Mouse (Mus musculus): ENCODE results near the gene Mef2a. TPM values are rescaled to one million over a fixed set of nuclear protein-coding genes. Genes with fewer than 3 reads are reported as not detected.

Mef2a gene
- total RNA-seq, 1 experiment, result 14.3 TPM

DNA sequence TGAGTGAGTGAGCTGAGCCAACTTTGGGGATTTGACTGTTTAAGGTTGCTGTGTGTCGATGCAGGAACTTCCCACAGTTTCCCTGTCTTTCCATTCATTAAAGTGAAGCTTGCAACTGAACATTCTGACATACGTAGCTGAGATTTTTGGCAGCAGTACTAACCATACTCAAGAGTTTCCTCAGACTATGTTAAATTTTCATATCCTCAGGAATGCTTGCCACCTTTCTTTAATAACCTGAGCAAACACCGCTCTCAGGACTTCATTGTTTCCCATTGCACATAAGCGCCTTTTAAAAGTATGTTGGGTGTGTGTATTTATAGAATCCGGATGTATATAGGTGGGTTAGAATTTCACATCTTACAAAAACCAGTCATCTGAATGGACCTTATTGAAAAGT, 45.5 kb upstream of the Mef2a start:
- Histone ChIP-seq H3K4me3 (ENCODE audit: insufficient read depth in 1 of 2, low read depth in 1 of 2, low read length in 2 of 2, poor library complexity in 1 of 2, severe bottlenecking in 1 of 2) (no peak overlapping the region), H3K4me1 (ENCODE audit: control insufficient read depth in 2 of 2, insufficient read depth in 2 of 2, low read length in 2 of 2, poor library complexity in 1 of 2) (no peaks in the 10 kb centered on the region), H3K27ac (ENCODE audit: insufficient read depth, low read depth, low read length, poor library complexity, severe bottlenecking) (no peak overlapping the region), H3K36me3 (ENCODE audit: control insufficient read depth, insufficient read depth, low read length, poor library complexity, severe bottlenecking) (no peaks in the 10 kb centered on the region), H3K9me3 (ENCODE audit: control insufficient read depth, insufficient read depth, low read depth, low read length) (no peaks in the 10 kb centered on the region), H3K9ac (ENCODE audit: insufficient read depth, low read depth, low read length, poor library complexity, severe bottlenecking) (no peak overlapping the region)
- no peak for TF ChIP-seq ZC3H11A (IDR thresholded peaks at IDR 0.05; ENCODE audit: borderline replicate concordance, low read depth, low read length)
- no peak for TF ChIP-seq MAFK (IDR thresholded peaks at IDR 0.05; ENCODE audit: insufficient read depth, low read depth, low read length)
- no peak for TF ChIP-seq CHD2 (IDR thresholded peaks at IDR 0.05; ENCODE audit: low read depth, low read length)
- no peak for TF ChIP-seq ZNF384 (IDR thresholded peaks at IDR 0.05; ENCODE audit: low read depth, low read length)
- TF ChIP-seq HCFC1 (IDR thresholded peaks at IDR 0.05; ENCODE audit: borderline replicate concordance, insufficient read depth, low read length), result no peak
- in situ Hi-C loops (cut with MboI; ENCODE audit: low sequenced_read_pairs in 2 of 2, unreplicated experiment in 2 of 2), result no loop called here
- no peak for DNase-seq (ENCODE audit: low read depth, low spot score)

DNA sequence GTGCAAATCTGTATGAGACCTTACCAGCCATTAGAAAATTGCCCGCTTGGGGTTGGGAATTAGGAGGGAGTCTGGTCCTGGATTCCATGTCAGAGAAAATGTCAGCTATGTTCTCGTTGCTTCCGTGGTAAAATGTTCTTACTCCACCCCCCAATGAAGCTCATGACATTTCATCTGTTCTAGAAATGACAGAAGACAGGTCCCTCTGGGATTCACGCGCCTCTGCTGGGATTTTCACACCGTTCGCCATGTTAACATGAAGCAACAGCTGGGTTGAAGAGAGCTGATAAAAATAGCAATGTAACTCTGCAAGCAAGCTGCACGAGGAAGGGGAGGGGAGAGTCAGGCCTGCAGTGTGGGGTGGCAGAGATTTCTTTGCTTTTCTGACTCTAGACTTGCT, 42.1 kb upstream of the Mef2a start:
- Histone ChIP-seq H3K4me1 (ENCODE audit: control insufficient read depth in 2 of 2, insufficient read depth in 2 of 2, low read length in 2 of 2, poor library complexity in 1 of 2) (no peaks in the 10 kb centered on the region), H3K27ac (ENCODE audit: insufficient read depth, low read depth, low read length, poor library complexity, severe bottlenecking) (no peak overlapping the region), H3K36me3 (ENCODE audit: control insufficient read depth, insufficient read depth, low read length, poor library complexity, severe bottlenecking) (no peaks in the 10 kb centered on the region), H3K9me3 (ENCODE audit: control insufficient read depth, insufficient read depth, low read depth, low read length) (no peaks in the 10 kb centered on the region), H3K4me3 (ENCODE audit: insufficient read depth in 1 of 2, low read depth in 1 of 2, low read length in 2 of 2, poor library complexity in 1 of 2, severe bottlenecking in 1 of 2) (no peak overlapping the region), H3K9ac (ENCODE audit: insufficient read depth, low read depth, low read length, poor library complexity, severe bottlenecking) (no peak overlapping the region)
- DNase-seq (ENCODE audit: low read depth, low spot score), result no peak
- TF ChIP-seq MAFK (IDR thresholded peaks at IDR 0.05; ENCODE audit: insufficient read depth, low read depth, low read length) (no peak), ZNF384 (IDR thresholded peaks at IDR 0.05; ENCODE audit: low read depth, low read length) (no peak), ZC3H11A (IDR thresholded peaks at IDR 0.05; ENCODE audit: borderline replicate concordance, low read depth, low read length) (no peak), CHD2 (IDR thresholded peaks at IDR 0.05; ENCODE audit: low read depth, low read length) (no peak), HCFC1 (IDR thresholded peaks at IDR 0.05; ENCODE audit: borderline replicate concordance, insufficient read depth, low read length) (no peak)
- in situ Hi-C loops (cut with MboI; ENCODE audit: low sequenced_read_pairs in 2 of 2, unreplicated experiment in 2 of 2), result no loop called here

GRCm38 (mm10) chr7:67412686-67413085, 40.0 kb upstream of the Mef2a start:
- Histone ChIP-seq H3K4me3 (ENCODE audit: insufficient read depth in 1 of 2, low read depth in 1 of 2, low read length in 2 of 2, poor library complexity in 1 of 2, severe bottlenecking in 1 of 2) (no peak overlapping the region), H3K9ac (ENCODE audit: insufficient read depth, low read depth, low read length, poor library complexity, severe bottlenecking) (no peak overlapping the region), H3K36me3 (ENCODE audit: control insufficient read depth, insufficient read depth, low read length, poor library complexity, severe bottlenecking) (no peaks in the 10 kb centered on the region), H3K9me3 (ENCODE audit: control insufficient read depth, insufficient read depth, low read depth, low read length) (no peaks in the 10 kb centered on the region), H3K4me1 (ENCODE audit: control insufficient read depth in 2 of 2, insufficient read depth in 2 of 2, low read length in 2 of 2, poor library complexity in 1 of 2) (no peaks in the 10 kb centered on the region), H3K27ac (ENCODE audit: insufficient read depth, low read depth, low read length, poor library complexity, severe bottlenecking) (no peak overlapping the region)
- TF ChIP-seq HCFC1 (IDR thresholded peaks at IDR 0.05; ENCODE audit: borderline replicate concordance, insufficient read depth, low read length) (no peak), ZNF384 (IDR thresholded peaks at IDR 0.05; ENCODE audit: low read depth, low read length) (no peak), CHD2 (IDR thresholded peaks at IDR 0.05; ENCODE audit: low read depth, low read length) (no peak), ZC3H11A (IDR thresholded peaks at IDR 0.05; ENCODE audit: borderline replicate concordance, low read depth, low read length) (no peak), MAFK (IDR thresholded peaks at IDR 0.05; ENCODE audit: insufficient read depth, low read depth, low read length) (no peak)
- in situ Hi-C loops (cut with MboI; ENCODE audit: low sequenced_read_pairs in 2 of 2, unreplicated experiment in 2 of 2), result no loop called here
- DNase-seq (ENCODE audit: low read depth, low spot score), result no peak

GRCm38 (mm10) chr7:67407019-67407418, 34.4 kb upstream of the Mef2a start:
- H3K9me3 ChIP-seq (ENCODE audit: control insufficient read depth, insufficient read depth, low read depth, low read length), result no peaks in the 10 kb centered on the region
- TF ChIP-seq CHD2 (IDR thresholded peaks at IDR 0.05; ENCODE audit: low read depth, low read length) (no peak), MAFK (IDR thresholded peaks at IDR 0.05; ENCODE audit: insufficient read depth, low read depth, low read length) (no peak), ZNF384 (IDR thresholded peaks at IDR 0.05; ENCODE audit: low read depth, low read length) (no peak), HCFC1 (IDR thresholded peaks at IDR 0.05; ENCODE audit: borderline replicate concordance, insufficient read depth, low read length) (no peak), ZC3H11A (IDR thresholded peaks at IDR 0.05; ENCODE audit: borderline replicate concordance, low read depth, low read length) (no peak)
- no peak overlapping the region for H3K27ac ChIP-seq (ENCODE audit: insufficient read depth, low read depth, low read length, poor library complexity, severe bottlenecking)
- no peak overlapping the region for H3K4me3 ChIP-seq (ENCODE audit: insufficient read depth in 1 of 2, low read depth in 1 of 2, low read length in 2 of 2, poor library complexity in 1 of 2, severe bottlenecking in 1 of 2)
- in situ Hi-C loops (cut with MboI; ENCODE audit: low sequenced_read_pairs in 2 of 2, unreplicated experiment in 2 of 2), result no loop called here
- no peaks in the 10 kb centered on the region for H3K36me3 ChIP-seq (ENCODE audit: control insufficient read depth, insufficient read depth, low read length, poor library complexity, severe bottlenecking)
- DNase-seq (ENCODE audit: low read depth, low spot score), result no peak
- H3K4me1 ChIP-seq (ENCODE audit: control insufficient read depth in 2 of 2, insufficient read depth in 2 of 2, low read length in 2 of 2, poor library complexity in 1 of 2), result no peaks in the 10 kb centered on the region
- H3K9ac ChIP-seq (ENCODE audit: insufficient read depth, low read depth, low read length, poor library complexity, severe bottlenecking), result no peak overlapping the region

DNA sequence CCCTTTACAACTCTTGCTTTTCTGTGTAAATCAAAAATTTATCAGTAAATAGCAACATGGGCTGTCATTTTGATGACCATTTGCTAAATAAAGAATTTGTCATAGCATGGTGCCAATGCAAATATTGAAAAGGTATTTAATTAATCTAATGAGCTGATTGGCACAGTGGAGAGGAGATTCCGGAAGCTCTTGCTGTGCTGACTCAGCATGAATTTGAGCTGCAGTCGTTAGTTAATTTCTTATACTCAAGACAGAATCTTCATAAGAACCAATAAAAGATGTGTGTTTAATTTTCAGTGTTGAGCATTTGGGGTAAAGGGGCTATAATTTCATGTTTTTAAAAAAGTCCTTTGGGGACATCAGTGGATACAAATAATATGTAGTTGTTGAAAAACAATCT, 31.5 kb upstream of the Mef2a start:
- H3K9ac ChIP-seq (ENCODE audit: insufficient read depth, low read depth, low read length, poor library complexity, severe bottlenecking), result no peak overlapping the region
- H3K4me1 ChIP-seq (ENCODE audit: control insufficient read depth in 2 of 2, insufficient read depth in 2 of 2, low read length in 2 of 2, poor library complexity in 1 of 2), result no peaks in the 10 kb centered on the region
- no peak for DNase-seq (ENCODE audit: low read depth, low spot score)
- no peaks in the 10 kb centered on the region for H3K36me3 ChIP-seq (ENCODE audit: control insufficient read depth, insufficient read depth, low read length, poor library complexity, severe bottlenecking)
- in situ Hi-C loops (cut with MboI; ENCODE audit: low sequenced_read_pairs in 2 of 2, unreplicated experiment in 2 of 2), result no loop called here
- H3K27ac ChIP-seq (ENCODE audit: insufficient read depth, low read depth, low read length, poor library complexity, severe bottlenecking), result no peak overlapping the region
- no peak for TF ChIP-seq HCFC1 (IDR thresholded peaks at IDR 0.05; ENCODE audit: borderline replicate concordance, insufficient read depth, low read length)
- peak; percentile 88 for TF ChIP-seq MAFK (IDR thresholded peaks at IDR 0.05; ENCODE audit: insufficient read depth, low read depth, low read length)
- no peaks in the 10 kb centered on the region for H3K9me3 ChIP-seq (ENCODE audit: control insufficient read depth, insufficient read depth, low read depth, low read length)
- H3K4me3 ChIP-seq (ENCODE audit: insufficient read depth in 1 of 2, low read depth in 1 of 2, low read length in 2 of 2, poor library complexity in 1 of 2, severe bottlenecking in 1 of 2), result no peak overlapping the region
